Mouse (Mus musculus): ENCODE data around the gene Met.

DNA sequence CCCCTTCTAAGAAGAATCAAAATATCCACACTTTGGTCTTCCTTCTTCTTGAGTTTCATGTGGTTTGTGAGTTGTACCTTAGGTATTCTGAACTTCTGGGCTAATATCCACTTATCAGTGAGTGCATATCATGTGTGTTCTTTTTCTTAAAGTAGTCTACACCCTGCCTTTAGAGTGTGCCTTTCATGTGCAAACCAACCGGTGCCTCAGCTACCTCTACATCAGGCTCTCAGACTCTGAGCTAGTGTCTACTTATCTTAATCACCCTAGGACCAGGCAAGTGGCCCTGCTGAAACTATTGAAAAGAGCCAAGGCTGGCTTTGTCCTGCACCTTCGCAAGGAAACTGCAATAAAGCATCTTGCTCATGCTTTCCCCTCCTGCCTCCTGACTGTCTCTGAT, 97.7 kb downstream of the Met start:
- TF ChIP-seq CTCF (IDR thresholded peaks at IDR 0.05; ENCODE audit: extremely low read depth, insufficient read length, insufficient replicate concordance, low read depth, low read length) (no peak), POLR2A (IDR thresholded peaks at IDR 0.05; ENCODE audit: low read depth, low read length) (no peak)
